Mouse (Mus musculus) WW6 (cell line): ENCODE results near the gene F11.

Experiments
- DNase-seq: peaks from one replicate; pipeline ENCODE4 v3.0.0-alpha.2; 2013; ENCODE audit warnings: low read depth, low spot score

F11 gene

DNA sequence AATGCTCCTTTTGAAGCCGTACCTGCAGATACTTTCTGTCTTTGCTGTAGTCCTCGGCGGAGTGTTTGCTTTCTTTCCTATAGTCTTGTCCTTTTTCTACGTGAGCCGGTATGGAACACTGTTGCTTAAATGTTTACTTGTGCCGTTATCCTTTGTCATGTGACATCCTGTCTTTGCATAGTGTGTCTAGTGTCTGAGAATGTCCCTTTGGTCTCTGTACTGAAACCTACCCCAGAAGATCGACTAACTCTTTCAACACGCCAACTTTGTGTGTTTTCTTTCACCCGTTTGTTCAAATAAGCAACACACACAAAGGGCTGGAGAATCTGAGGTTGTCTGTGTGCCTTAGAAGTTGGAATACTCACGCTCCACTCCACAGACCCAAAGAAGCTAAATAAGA, at the start of gene F11:
TSS of gene F11 (minus strand) at position 112 of the 400 bp plus-strand sequence.
- no peak for DNase-seq

GRCm38 (mm10) chr8:45310967-45311366, 49.1 kb upstream of the F11 start:
- no peak for DNase-seq

DNA sequence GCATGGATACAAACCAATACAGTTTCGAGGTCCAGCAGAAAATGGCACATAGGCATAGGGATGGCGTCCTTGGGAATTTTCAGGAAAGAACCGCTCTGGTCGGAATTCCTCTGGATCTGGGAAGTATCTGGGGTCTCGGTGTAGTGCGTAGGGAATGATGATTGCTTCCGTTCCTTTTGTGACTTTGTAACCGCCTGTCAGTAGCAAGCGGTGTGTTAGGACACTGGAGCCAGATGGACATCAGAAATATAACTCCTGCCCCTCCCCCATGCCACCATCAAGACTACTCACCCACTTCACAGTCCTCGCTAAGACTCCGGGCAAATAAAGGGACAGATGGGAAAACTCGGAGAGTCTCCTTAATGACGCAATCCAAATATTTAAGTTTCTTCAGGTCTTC, 46.5 kb upstream of the F11 start, which contains the start of gene Gm45753:
TSS of gene Gm45753 (minus strand) at position 101 of the 400 bp plus-strand sequence.
- no peak for DNase-seq

- no peak for DNase-seq
Observed at GRCm38 (mm10) chr8:45305479-45305878, 43.6 kb upstream of the F11 start.

DNA sequence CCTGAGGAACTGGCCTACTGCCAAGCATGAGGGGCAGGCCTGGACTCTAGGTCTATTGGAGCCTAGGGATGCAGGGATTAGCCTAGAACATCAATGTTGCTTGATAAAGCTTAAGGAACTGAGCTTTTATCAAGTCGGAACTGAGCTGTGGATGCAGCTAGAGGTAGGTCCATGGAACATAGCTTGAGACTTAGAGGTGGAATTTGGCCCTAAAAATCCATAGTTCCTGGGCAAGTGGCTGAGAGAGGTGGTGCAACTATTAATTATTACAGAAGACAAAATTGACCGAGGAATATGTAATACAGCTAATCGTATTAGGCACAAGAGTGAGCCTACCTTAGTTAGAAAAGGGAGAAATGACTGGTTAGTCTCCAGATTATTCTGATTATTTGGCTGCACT, 42.5 kb upstream of the F11 start:
- no peak for DNase-seq

- DNase-seq = no peak
Observed at GRCm38 (mm10) chr8:45302390-45302789, 40.6 kb upstream of the F11 start.

DNA sequence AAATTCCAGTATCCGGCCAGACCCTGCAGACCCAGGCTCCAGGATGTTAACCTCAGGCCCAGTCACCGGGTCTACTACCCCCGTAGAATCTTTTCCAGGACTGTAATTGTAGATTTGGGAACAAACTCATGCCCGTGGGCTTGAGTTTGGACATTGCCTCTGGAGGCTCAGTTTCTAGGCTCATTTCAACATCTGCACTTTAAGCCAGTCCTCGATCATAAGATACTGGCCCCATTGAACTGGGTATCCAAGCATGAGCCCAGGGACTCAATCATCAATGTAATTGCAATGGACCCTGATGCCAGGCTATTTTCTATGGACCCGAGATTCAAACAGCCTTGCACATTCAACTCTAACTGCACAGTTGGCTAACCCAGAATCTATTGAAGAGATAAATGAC, 33.4 kb upstream of the F11 start:
- DNase-seq = no peak

- DNase-seq = no peak
Observed at GRCm38 (mm10) chr8:45294687-45295086, 32.9 kb upstream of the F11 start, which contains the start of gene Klkb1. Klkb1 (minus strand) TSS chr8:45294859.

- DNase-seq = no peak
Observed at GRCm38 (mm10) chr8:45291790-45292189, 30.0 kb upstream of the F11 start.

- no peak for DNase-seq
Observed at GRCm38 (mm10) chr8:45281630-45282029, 19.8 kb upstream of the F11 start.

GRCm38 (mm10) chr8:45277453-45277852, 15.6 kb upstream of the F11 start:
- no peak for DNase-seq

- no peak for DNase-seq
Observed at GRCm38 (mm10) chr8:45274317-45274716, 12.5 kb upstream of the F11 start.

DNA sequence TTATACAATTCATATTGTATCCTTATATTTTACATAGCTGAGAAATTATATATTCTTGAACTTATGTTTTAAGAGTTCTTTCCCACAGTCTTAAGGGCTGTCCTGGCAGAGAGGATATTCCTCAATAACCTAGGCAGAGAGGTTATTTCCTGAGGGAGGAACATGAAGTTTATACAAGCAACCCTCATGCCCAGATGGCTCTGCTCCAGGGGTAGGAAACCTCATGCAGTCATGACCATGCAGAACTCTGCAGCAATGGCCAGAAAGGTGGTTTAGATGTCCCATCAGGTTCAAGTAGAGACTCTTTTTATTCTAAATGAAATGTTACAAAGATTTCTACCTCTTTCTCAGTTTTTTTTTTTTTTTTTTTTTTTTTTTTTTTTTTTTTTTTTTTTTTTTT, 7.2 kb upstream of the F11 start:
- no peak for DNase-seq

DNA sequence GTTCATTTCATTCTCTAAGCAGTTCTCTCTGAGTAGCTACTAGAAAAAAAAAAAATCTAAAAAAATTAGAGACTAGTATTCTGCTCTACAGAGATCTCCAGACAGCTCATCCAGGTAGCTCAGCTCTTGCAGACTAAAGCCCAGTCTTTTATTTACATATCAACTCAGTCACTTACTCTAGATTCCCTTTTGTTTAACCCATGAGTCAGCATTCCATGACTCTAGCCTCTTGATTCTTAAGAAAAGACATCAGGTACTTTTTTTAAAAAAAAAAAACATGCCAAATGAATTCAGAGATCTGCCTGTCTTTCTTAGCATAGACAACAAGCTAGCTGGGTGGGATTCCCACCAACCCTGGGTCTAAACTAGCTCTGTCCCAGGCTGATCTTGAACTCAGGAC, 6.7 kb upstream of the F11 start:
- no peak for DNase-seq

- DNase-seq = no peak
Observed at GRCm38 (mm10) chr8:45267611-45268391, 6.0 kb upstream of the F11 start.

- no peak for DNase-seq
Observed at GRCm38 (mm10) chr8:45266993-45267392, 5.2 kb upstream of the F11 start.

- DNase-seq = no peak
Observed at GRCm38 (mm10) chr8:45264918-45265317, 3.1 kb upstream of the F11 start.

GRCm38 (mm10) chr8:45262851-45263250, 1.0 kb upstream of the F11 start:
- DNase-seq = no peak

GRCm38 (mm10) chr8:45258421-45258820, 3.4 kb downstream of the F11 start:
- DNase-seq = no peak

DNA sequence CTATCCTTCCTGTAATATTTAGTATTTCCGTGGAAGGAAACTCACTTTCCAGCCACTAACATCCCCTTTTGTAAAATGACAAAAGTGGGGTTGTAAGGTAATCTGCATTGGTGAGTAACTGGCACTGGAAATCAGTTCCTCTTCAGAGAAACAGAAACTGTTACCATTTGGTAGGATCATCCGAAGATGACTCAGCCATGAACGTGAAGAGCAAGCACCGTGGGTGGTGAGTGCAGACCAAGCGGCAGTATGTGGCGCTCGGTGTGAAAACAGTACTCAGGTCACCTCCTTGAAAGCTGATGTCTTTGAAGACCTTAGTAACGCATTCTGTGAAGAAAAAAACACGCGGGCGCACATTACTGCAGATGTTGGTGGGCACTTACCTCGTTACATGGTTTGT, 6.8 kb downstream of the F11 start:
- no peak for DNase-seq

DNA sequence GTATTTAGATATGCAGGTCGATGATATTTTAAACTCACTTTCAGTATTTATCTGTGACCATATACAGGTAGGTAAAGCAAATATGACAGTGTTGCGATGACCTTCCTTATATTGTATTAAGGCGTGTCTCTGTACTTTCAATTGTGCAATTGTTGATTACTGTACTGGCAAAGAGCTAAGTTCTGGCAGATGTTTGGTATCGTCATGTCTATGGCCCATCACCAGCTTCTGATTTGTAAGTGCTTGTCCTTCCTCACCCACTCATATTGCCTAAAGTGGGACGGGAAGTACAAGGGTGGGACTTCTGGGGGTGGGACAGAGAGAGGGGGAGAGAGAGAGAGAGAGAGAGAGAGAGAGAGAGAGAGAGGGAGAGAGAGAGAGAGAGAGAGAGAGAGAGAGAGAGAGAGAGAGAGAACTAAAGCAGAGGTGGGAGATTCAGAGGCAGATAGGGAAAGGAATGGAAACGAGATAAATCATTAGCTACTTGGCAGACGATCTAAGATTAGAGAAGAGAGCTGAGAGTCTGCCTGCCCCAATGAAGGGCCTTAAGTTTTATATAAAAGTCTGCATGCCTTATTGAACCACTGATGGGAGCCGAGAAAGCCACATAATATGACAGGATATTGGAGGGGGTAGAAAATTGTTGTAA, 7.5 kb downstream of the F11 start:
- DNase-seq = no peak

GRCm38 (mm10) chr8:45253586-45253985, 8.2 kb downstream of the F11 start:
- DNase-seq = no peak

- DNase-seq = no peak
Observed at GRCm38 (mm10) chr8:45253111-45253510, 8.7 kb downstream of the F11 start.
